Mouse (Mus musculus): Measurements from ENCODE around the gene Jund. TPM values are rescaled to one million over a fixed set of nuclear protein-coding genes. Genes with fewer than 3 reads are reported as not detected.

Jund gene
- polyA plus RNA-seq, 1 experiment from 2014 or later = 376 TPM

- in situ Hi-C loops (cut with MboI; ENCODE audit: low pct_unique_long_range_greater_than_20kb) = no loop called here
- ATAC-seq (no peak), DNase-seq (ENCODE audit: low read depth, low spot score) (no peak)
- POLR2A ChIA-PET = interaction anchor here (3.2 kb wide), 1 partner anchor 29 kb away, joined by 31 read pairs; the partner anchor contains the start of gene Lsm4
- no peak for TF ChIP-seq CTCF (IDR thresholded peaks at IDR 0.05)
- CTCF ChIA-PET = no interaction called here
- H3K27me3 ChIP-seq = no peaks in the 10 kb centered on the region
Observed at GRCm38 (mm10) chr8:70703287-70703686, 4.5 kb downstream of the Jund start, which contains the start of gene Iqcn. Gene Iqcn (plus strand): TSS chr8:70703457.

DNA sequence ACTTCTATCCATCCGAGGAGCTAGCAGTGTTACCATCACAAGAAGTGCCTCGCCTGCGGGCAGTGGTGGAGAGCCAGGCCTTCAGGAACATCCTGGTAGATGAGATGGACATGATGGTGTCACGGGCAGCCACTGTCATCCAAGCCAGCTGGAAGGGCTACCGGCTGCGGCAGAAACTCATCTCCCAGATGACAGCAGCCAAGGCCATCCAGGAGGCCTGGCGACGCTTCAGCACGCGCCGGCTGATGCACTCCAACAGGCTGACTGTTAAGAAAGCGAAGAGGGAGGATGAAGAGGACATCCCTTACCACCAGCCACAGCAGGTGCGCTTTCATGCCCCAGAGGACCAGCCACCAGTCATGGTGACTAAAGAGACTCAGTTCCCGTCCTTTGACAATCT lies 9.5 kb downstream of the Jund start:
- H3K27me3 ChIP-seq = no peaks in the 10 kb centered on the region
- ATAC-seq (no peak), DNase-seq (ENCODE audit: low read depth, low spot score) (no peak)
- in situ Hi-C loops (cut with MboI; ENCODE audit: low pct_unique_long_range_greater_than_20kb) = no loop called here
- ChIA-PET POLR2A (interaction anchor here (0.6 kb wide), 1 partner anchor 101 kb away, joined by 6 read pairs; no protein-coding TSS in a partner anchor), CTCF (no interaction called here)
- TF ChIP-seq CTCF (IDR thresholded peaks at IDR 0.05) = no peak

GRCm38 (mm10) chr8:70709794-70710193 lies 11.0 kb downstream of the Jund start:
- CTCF ChIA-PET = interaction anchor here (1.0 to 2.1 kb wide), 5 partner anchors 9 to 86 kb away, joined by 3 to 7 read pairs (median 3); partner anchors contain the start of gene Gm3336
- ATAC-seq = no peak
- POLR2A ChIA-PET = interaction anchor here (1.2 kb wide), 1 partner anchor 10 kb away, joined by 4 read pairs; no protein-coding TSS in a partner anchor
- TF ChIP-seq CTCF (IDR thresholded peaks at IDR 0.05) = no peak
- in situ Hi-C loops (cut with MboI; ENCODE audit: low pct_unique_long_range_greater_than_20kb) = loop anchor here (5.0 kb wide), 1 partner anchor 37 kb away; the partner anchor contains the start of gene Lsm4
- no peaks in the 10 kb centered on the region for H3K27me3 ChIP-seq
- no peak for DNase-seq (ENCODE audit: low read depth, low spot score)

GRCm38 (mm10) chr8:70710296-70710695 lies 11.5 kb downstream of the Jund start:
- CTCF ChIA-PET = interaction anchor here (1.0 to 2.1 kb wide), 5 partner anchors 8 to 85 kb away, joined by 3 to 7 read pairs (median 3); partner anchors contain the start of gene Gm3336
- ATAC-seq (peak; percentile 22), DNase-seq (ENCODE audit: low read depth, low spot score) (peak; percentile 91)
- POLR2A ChIA-PET = interaction anchor here (0.8 to 1.2 kb wide), 2 partner anchors 8 to 11 kb away, joined by 4 to 6 read pairs; no protein-coding TSS in a partner anchor
- in situ Hi-C loops (cut with MboI; ENCODE audit: low pct_unique_long_range_greater_than_20kb) = loop anchor here (5.0 kb wide), 1 partner anchor 38 kb away; the partner anchor contains the start of gene Lsm4
- TF ChIP-seq CTCF (IDR thresholded peaks at IDR 0.05) = no peak
- H3K27me3 ChIP-seq = no peaks in the 10 kb centered on the region

GRCm38 (mm10) chr8:70711041-70711440 lies 12.3 kb downstream of the Jund start:
- H3K27me3 ChIP-seq = no peaks in the 10 kb centered on the region
- POLR2A ChIA-PET = interaction anchor here (0.8 kb wide), 1 partner anchor 9 kb away, joined by 6 read pairs; no protein-coding TSS in a partner anchor
- DNase-seq (ENCODE audit: low read depth, low spot score) = no peak
- no peak for TF ChIP-seq CTCF (IDR thresholded peaks at IDR 0.05)
- in situ Hi-C loops (cut with MboI; ENCODE audit: low pct_unique_long_range_greater_than_20kb) = loop anchor here (5.0 kb wide), 1 partner anchor 39 kb away; the partner anchor contains the start of gene Lsm4
- no peak for ATAC-seq
- CTCF ChIA-PET = interaction anchor here (1.2 kb wide), 1 partner anchor 52 kb away, joined by 6 read pairs; no protein-coding TSS in a partner anchor

DNA sequence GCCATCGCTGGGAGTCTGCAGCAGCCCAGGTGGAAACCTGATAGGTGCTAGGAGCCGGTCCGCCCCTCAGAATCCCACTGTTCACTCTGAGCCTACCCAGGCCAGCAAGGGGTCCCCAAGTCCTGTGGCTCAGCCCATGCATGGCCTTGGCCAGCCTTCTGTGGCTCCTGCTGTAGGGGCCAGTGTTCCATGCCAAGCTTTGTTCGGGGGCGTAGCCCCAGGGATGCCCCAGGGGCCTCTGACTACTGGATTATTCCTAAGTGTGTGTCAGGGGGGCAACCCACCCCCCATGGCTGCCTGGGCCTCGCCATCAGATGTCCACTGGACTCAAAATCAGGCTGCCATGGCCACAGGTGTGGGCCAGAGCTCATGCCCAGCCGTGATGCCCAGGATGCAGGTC lies 15.2 kb downstream of the Jund start:
- in situ Hi-C loops (cut with MboI; ENCODE audit: low pct_unique_long_range_greater_than_20kb) = loop anchor here (5.0 kb wide), 1 partner anchor 42 kb away; the partner anchor contains the start of gene Lsm4
- H3K27me3 ChIP-seq = no peaks in the 10 kb centered on the region
- no peak for DNase-seq (ENCODE audit: low read depth, low spot score)
- POLR2A ChIA-PET = interaction anchor here (1.1 kb wide), 1 partner anchor 10 kb away, joined by 3 read pairs; the partner anchor contains the start of gene Pde4c
- CTCF ChIA-PET = no interaction called here
- ATAC-seq = no peak
- TF ChIP-seq CTCF (IDR thresholded peaks at IDR 0.05) = no peak

DNA sequence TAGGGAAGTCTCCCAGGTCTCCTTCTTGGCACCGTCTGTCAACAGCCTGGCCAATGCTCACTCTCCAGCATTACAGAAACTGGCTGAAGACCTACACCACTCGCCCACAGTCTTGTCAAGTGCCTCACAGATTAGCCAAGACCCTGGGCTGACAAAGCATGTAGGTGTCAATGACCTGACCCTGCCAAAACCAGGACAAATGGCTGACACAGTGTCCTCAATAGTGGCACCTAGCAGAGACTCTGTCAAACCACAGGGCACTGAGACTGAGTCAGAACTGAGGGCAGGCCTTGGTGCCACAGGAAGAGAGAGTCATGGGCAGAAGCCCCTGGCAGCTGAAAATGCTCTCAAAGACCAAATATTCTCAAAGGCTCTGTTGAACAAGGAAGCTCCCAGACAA lies 16.3 kb downstream of the Jund start:
- in situ Hi-C loops (cut with MboI; ENCODE audit: low pct_unique_long_range_greater_than_20kb) = loop anchor here (5.0 kb wide), 1 partner anchor 37 kb away; the partner anchor contains the start of gene Rab3a
- DNase-seq (ENCODE audit: low read depth, low spot score) (no peak), ATAC-seq (no peak)
- ChIA-PET POLR2A (interaction anchor here (1.4 kb wide), 1 partner anchor 124 kb away, joined by 3 read pairs; no protein-coding TSS in a partner anchor), CTCF (interaction anchor here (1.2 to 1.5 kb wide), 2 partner anchors 37 to 49 kb away, joined by 3 read pairs; no protein-coding TSS in a partner anchor)
- H3K27me3 ChIP-seq = no peaks in the 10 kb centered on the region
- no peak for TF ChIP-seq CTCF (IDR thresholded peaks at IDR 0.05)

DNA sequence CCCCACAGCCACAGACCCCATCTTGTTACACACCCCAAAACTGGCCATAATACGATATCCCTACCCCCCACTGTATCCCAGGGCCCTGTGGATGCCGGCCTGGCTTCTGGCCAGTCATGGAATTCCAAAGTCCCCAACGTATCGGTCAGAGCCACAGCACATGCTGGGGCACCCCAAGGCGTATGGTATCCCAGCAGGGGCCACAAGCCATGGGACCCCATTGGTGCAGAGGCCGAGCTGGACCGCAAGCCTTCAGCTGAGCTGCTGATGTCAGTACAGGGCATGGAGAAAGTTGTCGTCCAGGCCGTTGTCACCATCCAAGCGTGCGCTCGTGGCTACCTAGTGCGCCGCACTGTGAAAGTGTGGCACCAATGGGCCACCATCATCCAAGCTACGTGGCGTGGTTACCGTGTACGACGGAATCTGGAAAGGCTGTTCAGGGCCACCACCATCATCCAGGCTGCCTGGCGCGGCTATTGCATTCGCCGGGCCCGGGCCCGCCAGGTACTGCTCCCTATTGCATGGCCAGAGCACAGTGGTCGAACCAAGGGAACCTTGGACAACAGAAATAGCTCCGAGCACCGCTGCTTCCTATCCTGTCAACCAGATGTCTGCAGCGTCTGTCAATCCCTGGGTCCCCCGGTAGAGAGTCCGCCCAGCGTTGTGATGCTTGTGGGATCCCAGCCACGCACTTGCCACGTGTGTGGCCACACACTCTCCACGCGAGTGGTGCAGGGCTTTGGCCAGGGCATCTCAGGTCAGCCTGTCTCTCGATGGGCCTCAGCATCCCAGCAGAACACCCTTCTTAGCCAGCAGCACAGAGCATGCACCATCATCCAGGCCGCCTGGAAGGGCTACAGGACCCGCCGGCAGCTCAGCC lies 18.0 kb downstream of the Jund start:
- H3K27me3 ChIP-seq = no peaks in the 10 kb centered on the region
- ATAC-seq (no peak), DNase-seq (ENCODE audit: low read depth, low spot score) (no peak)
- in situ Hi-C loops (cut with MboI; ENCODE audit: low pct_unique_long_range_greater_than_20kb) = loop anchor here (5.0 kb wide), 1 partner anchor 36 kb away; the partner anchor contains the start of gene Rab3a
- TF ChIP-seq CTCF (IDR thresholded peaks at IDR 0.05) = no peak
- POLR2A ChIA-PET = interaction anchor here (0.6 kb wide), 1 partner anchor 10 kb away, joined by 3 read pairs; no protein-coding TSS in a partner anchor
- CTCF ChIA-PET = interaction anchor here (1.5 kb wide), 1 partner anchor 47 kb away, joined by 3 read pairs; no protein-coding TSS in a partner anchor

GRCm38 (mm10) chr8:70718297-70718696 lies 19.5 kb downstream of the Jund start, which contains the start of gene Gm3336:
Gene Gm3336 (plus strand): TSS chr8:70718543.
- ChIA-PET CTCF (interaction anchor here (0.6 to 1.6 kb wide), 12 partner anchors 9 to 200 kb away, joined by 3 to 8 read pairs (median 4); partner anchors contain the start of genes Mpv17l2 and Rab3a), POLR2A (no interaction called here)
- no peaks in the 10 kb centered on the region for H3K27me3 ChIP-seq
- ATAC-seq (peak; percentile 34), DNase-seq (ENCODE audit: low read depth, low spot score) (no peak)
- in situ Hi-C loops (cut with MboI; ENCODE audit: low pct_unique_long_range_greater_than_20kb) = loop anchor here (5.0 kb wide), 1 partner anchor 34 kb away; the partner anchor contains the start of gene Rab3a
- no peak for TF ChIP-seq CTCF (IDR thresholded peaks at IDR 0.05)

GRCm38 (mm10) chr8:70719796-70720270 lies 21.1 kb downstream of the Jund start:
- no peak for TF ChIP-seq CTCF (IDR thresholded peaks at IDR 0.05)
- ATAC-seq = no peak
- ChIA-PET POLR2A (interaction anchor here (0.7 kb wide), 1 partner anchor 37 kb away, joined by 3 read pairs; no protein-coding TSS in a partner anchor), CTCF (interaction anchor here (0.9 to 2.4 kb wide), 4 partner anchors 10 to 48 kb away, joined by 3 to 13 read pairs (median 4); no protein-coding TSS in a partner anchor)
- H3K27me3 ChIP-seq = no peaks in the 10 kb centered on the region
- in situ Hi-C loops (cut with MboI; ENCODE audit: low pct_unique_long_range_greater_than_20kb) = loop anchor here (5.0 kb wide), 1 partner anchor 32 kb away; the partner anchor contains the start of gene Rab3a
- DNase-seq (ENCODE audit: low read depth, low spot score) = no peak

Data from Patski (cell line).